Mouse (Mus musculus): ENCODE results near the gene Slc37a4. TPM values are rescaled to one million over a fixed set of nuclear protein-coding genes. Genes with fewer than 3 reads are reported as not detected.

Slc37a4 gene
- total and polyA plus RNA-seq, 3 experiments = 11.7 to 38.7 (median 25.5) TPM

- DNase-seq (ENCODE audit: extremely low read depth) = no peak
- H3K4me3 ChIP-seq (replicated peaks in 1 of 3; ENCODE audit: low read depth in 2 of 3, low read length in 2 of 3, poor library complexity in 1 of 3) = no peak overlapping the region
- no peak overlapping the region for H3K4me2 ChIP-seq (ENCODE audit: insufficient read depth, low read depth, poor library complexity, severe bottlenecking)
- dilution Hi-C loops (cut with MboI; ENCODE audit: extremely low pct_ligation_motif_present, extremely low pct_unique_long_range_greater_than_20kb, low sequenced_read_pairs) = no loop called here
- TF ChIP-seq EP300 (IDR thresholded peaks at IDR 0.05; ENCODE audit: low read length) (no peak), POLR2AphosphoS2 (IDR thresholded peaks at IDR 0.05; ENCODE audit: low read depth, low read length) (no peak), KAT2A (IDR thresholded peaks at IDR 0.05; ENCODE audit: insufficient replicate concordance, low read length) (no peak), CHD1 (IDR thresholded peaks at IDR 0.05; ENCODE audit: low read depth, low read length) (no peak)
- peaks cover 5% of the 10 kb centered on the region for H3K79me2 ChIP-seq (replicated peaks; ENCODE audit: control insufficient read depth, extremely low read depth, insufficient read depth, poor library complexity, severe bottlenecking)
- H3K27ac ChIP-seq (ENCODE audit: insufficient read depth, low read depth) = no peak overlapping the region
- no peak overlapping the region for H3K9ac ChIP-seq (ENCODE audit: insufficient read depth, low read depth)
- H3K9me3 ChIP-seq (replicated peaks; ENCODE audit: low read length) = peaks cover 3% of the 10 kb centered on the region
- H3K4me1 ChIP-seq (ENCODE audit: control insufficient read depth in 1 of 2, insufficient read depth in 2 of 2) = peaks cover 3 to 24% of the 10 kb centered on the region in 2 experiments; a peak in 2 of 4 replicates
- in situ Hi-C loops (cut with MboI; ENCODE audit: low pct_ligation_motif_present, low pct_unique_long_range_greater_than_20kb, low sequenced_read_pairs) = no loop called here
- H3K36me3 ChIP-seq (replicated peaks in 1 of 2; ENCODE audit: control insufficient read depth in 1 of 2, insufficient read depth in 1 of 2, low read length in 1 of 2) = peaks cover 47 to 63% of the 10 kb centered on the region in 2 experiments
- no peaks in the 10 kb centered on the region for H3K27me3 ChIP-seq (replicated peaks)
These were observed 49.5 kb upstream of the Slc37a4 start for GRCm38 (mm10) chr9:44347166-44347565.

GRCm38 (mm10) chr9:44347621-44348020 lies 49.0 kb upstream of the Slc37a4 start:
- Histone ChIP-seq H3K27ac (ENCODE audit: insufficient read depth, low read depth) (no peak overlapping the region), H3K36me3 (replicated peaks in 1 of 2; ENCODE audit: control insufficient read depth in 1 of 2, insufficient read depth in 1 of 2, low read length in 1 of 2) (peaks cover 52 to 65% of the 10 kb centered on the region in 2 experiments), H3K9me3 (replicated peaks; ENCODE audit: low read length) (peaks cover 3% of the 10 kb centered on the region), H3K4me2 (ENCODE audit: insufficient read depth, low read depth, poor library complexity, severe bottlenecking) (no peak overlapping the region), H3K4me1 (ENCODE audit: control insufficient read depth in 1 of 2, insufficient read depth in 2 of 2) (peaks cover 0 to 19% of the 10 kb centered on the region in 2 experiments; a peak in 2 of 4 replicates), H3K27me3 (replicated peaks) (no peaks in the 10 kb centered on the region), H3K4me3 (replicated peaks in 1 of 3; ENCODE audit: low read depth in 2 of 3, low read length in 2 of 3, poor library complexity in 1 of 3) (no peak overlapping the region), H3K9ac (ENCODE audit: insufficient read depth, low read depth) (no peak overlapping the region), H3K79me2 (replicated peaks; ENCODE audit: control insufficient read depth, extremely low read depth, insufficient read depth, poor library complexity, severe bottlenecking) (peaks cover 1% of the 10 kb centered on the region; the same call in 1 of the 2 replicates)
- in situ Hi-C loops (cut with MboI; ENCODE audit: low pct_ligation_motif_present, low pct_unique_long_range_greater_than_20kb, low sequenced_read_pairs) (no loop called here), dilution Hi-C loops (cut with MboI; ENCODE audit: extremely low pct_ligation_motif_present, extremely low pct_unique_long_range_greater_than_20kb, low sequenced_read_pairs) (no loop called here)
- no peak for DNase-seq (ENCODE audit: extremely low read depth)
- no peak for TF ChIP-seq BHLHE40 (IDR thresholded peaks at IDR 0.05; ENCODE audit: low read depth, low read length)
- TF ChIP-seq E2F4 (IDR thresholded peaks at IDR 0.05; ENCODE audit: insufficient replicate concordance, low read depth, low read length) = no peak
- no peak for TF ChIP-seq ZMIZ1 (IDR thresholded peaks at IDR 0.05; ENCODE audit: low read depth, low read length)
- TF ChIP-seq POLR2A (IDR thresholded peaks at IDR 0.05; ENCODE audit: low read depth, low read length) = no peak
- TF ChIP-seq ETS1 (conservative IDR thresholded peaks at IDR 0.05; ENCODE audit: low read depth, low read length) = no peak
- TF ChIP-seq KAT2A (IDR thresholded peaks at IDR 0.05; ENCODE audit: insufficient replicate concordance, low read length) = no peak
- no peak for TF ChIP-seq PAX5 (IDR thresholded peaks at IDR 0.05; ENCODE audit: low read length)

GRCm38 (mm10) chr9:44348546-44348945 lies 48.1 kb upstream of the Slc37a4 start:
- Histone ChIP-seq H3K4me3 (replicated peaks in 1 of 3; ENCODE audit: low read depth in 2 of 3, low read length in 2 of 3, poor library complexity in 1 of 3) (no peak overlapping the region), H3K36me3 (replicated peaks in 1 of 2; ENCODE audit: control insufficient read depth in 1 of 2, insufficient read depth in 1 of 2, low read length in 1 of 2) (peaks cover 61 to 74% of the 10 kb centered on the region in 2 experiments), H3K9me3 (replicated peaks; ENCODE audit: low read length) (peaks cover 3% of the 10 kb centered on the region), H3K4me1 (ENCODE audit: control insufficient read depth in 1 of 2, insufficient read depth in 2 of 2) (peaks cover 0 to 12% of the 10 kb centered on the region in 2 experiments; a peak in 1 of 4 replicates), H3K9ac (ENCODE audit: insufficient read depth, low read depth) (no peak overlapping the region), H3K79me2 (replicated peaks; ENCODE audit: control insufficient read depth, extremely low read depth, insufficient read depth, poor library complexity, severe bottlenecking) (no peaks in the 10 kb centered on the region), H3K27me3 (replicated peaks) (no peaks in the 10 kb centered on the region), H3K4me2 (ENCODE audit: insufficient read depth, low read depth, poor library complexity, severe bottlenecking) (no peak overlapping the region), H3K27ac (ENCODE audit: insufficient read depth, low read depth) (no peak overlapping the region)
- in situ Hi-C loops (cut with MboI; ENCODE audit: low pct_ligation_motif_present, low pct_unique_long_range_greater_than_20kb, low sequenced_read_pairs) = no loop called here
- dilution Hi-C loops (cut with MboI; ENCODE audit: extremely low pct_ligation_motif_present, extremely low pct_unique_long_range_greater_than_20kb, low sequenced_read_pairs) = no loop called here
- TF ChIP-seq ZMIZ1 (IDR thresholded peaks at IDR 0.05; ENCODE audit: low read depth, low read length) (no peak), CHD2 (IDR thresholded peaks at IDR 0.05; ENCODE audit: low read length) (no peak), MAFK (IDR thresholded peaks at IDR 0.05; ENCODE audit: insufficient replicate concordance, low read length) (no peak), JUND (conservative IDR thresholded peaks at IDR 0.05; ENCODE audit: low read depth, low read length) (no peak), CTCF (conservative IDR thresholded peaks at IDR 0.05 in 1 of 2, IDR thresholded peaks at IDR 0.05 in 1 of 2; ENCODE audit: low read depth in 2 of 2, low read length in 2 of 2) (peak in 1 of 2 experiments; percentile 22; a peak in 2 of 4 replicates)
- DNase-seq (ENCODE audit: extremely low read depth) = no peak
